Mouse (Mus musculus) c-Kit-positive CD71-negative TER-119-negative erythroid progenitor cells, embryonic 14.5 days (primary cell): ENCODE data around the gene Hepacam2.
A peak's percentile ranks its signal among the peaks of the same experiment; 100 is the strongest.
"Not testable (repeated sequence)": the region's sequence is repeated elsewhere in the genome, so short reads cannot be mapped to it uniquely, and the experiment has no call there.

Source experiments
- DNase-seq: peaks from one replicate; pipeline ENCODE4 v3.0.0-alpha.2; 2013; ENCODE audit warnings: low read depth

Hepacam2 gene

DNA sequence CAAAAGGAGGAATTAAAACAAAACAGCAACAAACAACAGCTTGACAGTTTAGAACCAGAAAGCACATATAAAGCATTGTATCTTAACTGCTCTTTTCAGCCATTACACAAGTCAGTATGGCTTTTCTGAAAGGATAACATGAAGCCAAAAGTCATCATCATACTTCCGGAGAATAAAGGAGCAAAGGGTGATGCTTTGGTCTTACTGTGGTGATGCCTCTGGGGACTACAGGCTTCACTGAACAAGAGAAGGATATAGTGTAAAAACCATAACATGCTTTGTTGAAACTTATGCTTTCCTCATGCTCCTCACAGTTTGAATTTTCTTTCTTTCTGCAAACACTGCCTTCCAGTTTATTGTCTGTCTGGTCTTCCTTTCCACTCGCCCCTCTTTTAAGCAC lies 34.5 kb downstream of the Hepacam2 start:
- no peak for DNase-seq

DNA sequence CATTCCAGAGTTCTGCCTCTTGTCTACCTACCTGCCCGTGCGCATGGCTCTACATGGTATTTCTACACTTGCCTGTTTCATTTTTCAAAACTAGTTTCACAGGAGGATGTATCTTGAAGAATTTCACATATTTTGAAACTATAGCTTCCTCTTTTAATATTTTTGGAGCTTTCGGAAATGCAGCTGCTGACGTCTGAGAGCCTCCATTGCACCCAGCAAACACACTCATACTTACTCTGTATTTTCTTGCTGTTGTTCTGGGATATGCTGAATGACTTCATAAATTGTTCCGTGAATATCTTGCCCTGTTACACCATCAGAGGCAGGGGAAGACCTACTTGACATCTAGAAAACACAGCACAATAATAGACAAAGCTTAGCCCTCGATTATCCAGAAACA lies 35.1 kb downstream of the Hepacam2 start:
- DNase-seq, result no peak

DNA sequence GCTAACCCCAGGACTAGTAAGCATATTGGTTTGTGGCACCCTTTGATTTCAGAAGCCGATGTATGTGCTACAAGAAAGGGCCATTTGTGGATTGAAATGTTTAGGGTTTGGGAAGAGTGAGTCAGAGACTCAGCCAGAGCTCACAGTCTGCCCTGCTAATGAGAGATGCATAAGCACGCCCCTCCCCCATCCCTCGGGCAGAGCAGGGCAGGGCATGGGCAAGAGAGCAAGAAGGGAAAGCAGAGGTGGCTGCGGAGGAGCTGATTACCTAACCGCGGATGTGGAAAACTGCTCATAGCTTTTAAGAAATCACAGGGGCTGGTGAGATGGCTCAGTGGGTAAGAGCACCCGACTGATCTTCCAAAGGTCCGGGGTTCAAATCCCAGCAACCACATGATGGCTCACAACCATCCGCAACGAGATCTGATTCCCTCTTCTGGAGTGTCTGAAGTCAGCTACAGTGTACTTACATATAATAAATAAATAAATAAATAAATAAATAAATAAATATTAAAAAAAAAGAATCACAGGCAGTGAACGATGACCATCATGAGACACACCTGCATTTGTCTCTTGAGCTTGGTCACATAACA lies 42.1 kb downstream of the Hepacam2 start:
- DNase-seq, result no peak

DNA sequence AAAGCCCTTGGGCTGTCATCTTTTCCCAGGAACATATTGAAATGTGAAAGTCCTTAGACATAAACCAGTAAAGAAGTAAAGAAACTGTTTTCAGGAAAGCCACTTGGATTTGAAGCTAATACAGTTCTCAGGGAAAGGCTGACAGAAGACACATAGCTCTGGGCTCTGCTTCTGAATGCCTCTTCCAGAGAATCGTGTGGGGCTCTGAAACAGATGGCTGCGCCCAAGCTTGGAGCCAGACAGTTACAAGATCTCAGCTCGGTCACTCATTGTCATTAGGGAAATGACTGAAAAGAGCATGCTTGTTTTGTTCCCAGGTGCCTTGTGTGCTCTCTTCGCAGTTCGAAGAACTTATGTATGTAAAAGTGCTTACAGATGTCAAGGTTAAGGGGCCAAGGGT lies 43.7 kb downstream of the Hepacam2 start:
- no peak for DNase-seq

DNA sequence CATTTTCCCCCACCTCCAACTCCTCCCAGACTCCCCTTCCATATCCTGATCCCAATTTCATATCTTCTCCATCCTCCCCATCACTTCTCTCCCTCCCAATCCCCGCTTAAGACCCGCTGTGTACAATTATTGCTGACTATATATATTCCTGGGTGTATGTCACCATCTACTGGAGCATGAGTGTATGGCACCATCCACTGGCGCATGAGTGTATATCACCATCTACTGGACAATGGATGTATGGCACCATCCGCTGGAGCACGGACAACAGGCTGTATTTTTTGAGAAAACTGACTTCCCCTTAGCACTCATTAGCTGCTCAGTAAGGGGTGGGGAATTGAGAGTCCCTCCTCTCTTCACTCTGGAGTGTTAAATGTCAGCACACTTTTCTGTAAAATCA lies 50.7 kb downstream of the Hepacam2 start:
- peak; percentile 66 for DNase-seq

DNA sequence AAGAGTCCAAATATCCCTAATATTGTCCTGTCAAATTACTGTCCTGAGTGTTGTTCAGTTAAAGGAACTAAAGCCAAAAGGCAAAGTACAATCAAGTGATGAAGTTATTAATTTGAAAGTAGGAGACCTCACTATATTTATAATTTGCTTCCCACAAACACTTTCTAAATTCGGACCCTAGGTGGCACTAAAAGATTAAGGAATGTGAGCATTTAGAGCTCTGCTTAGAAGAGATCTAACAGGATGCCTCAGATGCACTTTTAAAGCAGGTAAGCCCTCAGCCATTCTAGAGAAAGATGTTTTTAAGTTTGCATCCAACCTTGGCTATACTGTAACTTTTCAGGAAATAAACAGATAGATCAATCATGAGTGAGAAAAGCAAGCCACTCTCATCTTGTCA lies 54.2 kb downstream of the Hepacam2 start:
- no peak for DNase-seq

DNA sequence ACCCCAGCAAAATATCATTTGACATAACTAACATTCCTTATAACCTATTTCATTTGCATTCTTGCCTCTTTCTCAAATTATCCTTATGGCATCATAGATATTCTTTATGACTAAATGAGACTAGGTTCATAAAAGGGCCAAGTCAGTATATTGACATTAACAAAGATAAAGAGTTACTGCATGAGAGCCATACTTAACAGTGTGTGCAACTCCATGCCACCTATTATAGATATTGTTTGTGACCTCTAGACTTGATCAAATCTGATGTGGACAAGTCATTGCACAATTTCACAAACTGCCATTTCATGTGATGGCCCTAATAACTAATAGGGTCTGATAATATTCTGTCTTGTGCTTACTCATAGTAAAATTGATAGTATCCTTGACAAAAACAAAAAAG lies 62.0 kb downstream of the Hepacam2 start:
- no peak for DNase-seq

DNA sequence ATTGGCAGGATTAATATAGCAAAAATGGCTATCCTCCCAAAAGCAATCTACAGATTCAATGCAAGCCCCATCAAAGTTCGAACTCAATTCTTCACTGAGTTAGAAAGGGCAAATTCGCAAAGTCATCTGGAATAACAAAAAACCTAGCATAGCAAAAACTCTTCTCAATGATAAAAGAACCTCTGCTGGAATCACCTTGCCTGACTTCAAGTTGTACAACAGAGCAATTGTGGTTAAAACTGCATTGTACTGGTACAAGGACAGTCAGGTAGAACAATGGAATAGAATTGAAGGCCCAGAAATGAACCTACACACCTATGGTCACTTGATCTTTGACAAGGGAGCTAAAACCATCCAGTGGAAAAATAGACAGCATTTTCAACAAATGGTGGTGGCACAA lies 67.1 kb downstream of the Hepacam2 start:
- not testable (repeated sequence) for DNase-seq

DNA sequence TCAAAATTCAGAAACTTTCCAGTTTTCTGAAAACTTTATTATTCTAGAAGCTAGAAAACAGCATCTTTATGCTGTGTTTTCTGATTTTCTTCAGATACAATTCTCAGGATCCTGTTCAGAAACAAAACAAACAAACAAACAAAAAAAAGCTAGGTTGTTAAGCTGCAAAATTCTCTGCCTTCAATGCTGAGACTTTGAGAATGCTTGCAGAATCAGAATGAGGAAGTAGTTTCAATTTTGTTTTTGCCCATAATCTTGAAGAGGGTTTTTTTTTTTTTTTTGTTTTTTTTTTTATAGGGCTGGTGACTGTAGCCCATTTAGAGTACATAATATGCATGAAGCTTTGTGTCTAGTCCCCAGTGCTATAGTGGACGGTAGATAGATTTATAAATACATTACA lies 71.1 kb downstream of the Hepacam2 start:
- no peak for DNase-seq

DNA sequence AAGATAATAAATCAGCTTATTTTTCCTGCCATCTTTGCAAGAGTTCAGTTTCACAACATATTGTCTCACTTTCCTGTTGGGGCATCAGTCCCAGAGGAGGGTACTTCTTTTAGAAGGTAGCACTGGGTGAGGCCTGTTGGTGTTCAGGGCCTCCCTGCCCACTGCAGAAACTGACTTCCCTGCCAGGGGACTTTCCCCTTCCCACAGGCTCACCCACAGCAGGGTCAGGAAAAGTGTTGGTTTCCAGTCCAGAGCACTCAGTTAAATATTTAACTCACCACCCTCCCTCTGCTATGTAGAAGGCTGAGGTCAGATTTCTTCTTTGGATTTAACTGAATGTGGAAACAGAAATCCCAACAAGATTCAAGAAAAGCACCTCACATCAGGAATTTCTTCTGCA lies 72.8 kb downstream of the Hepacam2 start:
- not testable (repeated sequence) for DNase-seq

DNA sequence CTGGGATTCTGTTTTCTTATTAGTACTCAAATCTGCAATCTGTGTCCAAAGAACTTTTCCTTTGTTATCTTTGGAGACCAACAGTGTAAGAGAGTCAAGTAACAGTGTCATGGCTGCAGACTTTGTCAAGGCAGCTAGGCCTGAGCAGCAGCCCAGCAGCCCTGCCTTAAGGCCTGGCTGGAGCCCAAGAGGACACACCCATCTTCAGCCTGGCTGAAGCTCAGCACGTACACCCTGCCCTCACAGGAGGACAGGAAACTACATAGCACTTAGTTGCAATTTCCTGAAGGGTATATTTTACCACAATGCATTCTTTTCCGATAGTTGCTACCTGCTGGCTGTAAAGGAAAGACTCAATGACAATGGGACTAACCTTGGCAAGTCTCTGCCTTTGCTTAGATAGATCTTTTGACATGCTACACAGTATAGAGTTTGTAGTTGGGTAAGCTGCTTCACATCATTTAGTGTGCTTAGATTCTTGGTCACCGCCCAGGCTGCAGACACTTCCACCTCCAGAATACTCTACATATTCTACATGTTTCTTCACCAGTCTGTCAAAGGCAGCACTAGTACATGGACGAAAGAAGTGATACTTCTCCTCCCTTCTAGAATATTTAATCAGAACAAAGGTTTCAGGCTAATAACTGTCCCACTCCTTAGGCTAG lies 73.4 kb downstream of the Hepacam2 start:
- DNase-seq, result not testable (repeated sequence)
